Mouse (Mus musculus): ENCODE measurements around the gene Hfe.
"Not testable (repeated sequence)": the region's sequence is repeated elsewhere in the genome, so short reads cannot be mapped to it uniquely, and the experiment has no call there.

Hfe gene

GRCm38 (mm10) chr13:23710374-23711089 lies at the start of gene Hfe:
Gene Hfe (minus strand): TSS chr13:23710854.
- in situ Hi-C loops (cut with MboI; ENCODE audit: low pct_unique_long_range_greater_than_20kb in 1 of 2, low sequenced_read_pairs in 2 of 2, unreplicated experiment in 1 of 2): no loop called here

GRCm38 (mm10) chr13:23759916-23760239 lies 49.2 kb upstream of the Hfe start:
- in situ Hi-C loops (cut with MboI; ENCODE audit: low pct_unique_long_range_greater_than_20kb in 1 of 2, low sequenced_read_pairs in 2 of 2, unreplicated experiment in 1 of 2): no loop called here

- in situ Hi-C loops (cut with MboI; ENCODE audit: low pct_unique_long_range_greater_than_20kb in 1 of 2, low sequenced_read_pairs in 2 of 2, unreplicated experiment in 1 of 2): no loop called here
Observed at GRCm38 (mm10) chr13:23759251-23759771, 48.7 kb upstream of the Hfe start.

- in situ Hi-C loops (cut with MboI; ENCODE audit: low pct_unique_long_range_greater_than_20kb in 1 of 2, low sequenced_read_pairs in 2 of 2, unreplicated experiment in 1 of 2): no loop called here
Observed at GRCm38 (mm10) chr13:23757921-23758320, 47.3 kb upstream of the Hfe start.

- in situ Hi-C loops (cut with MboI; ENCODE audit: low pct_unique_long_range_greater_than_20kb in 1 of 2, low sequenced_read_pairs in 2 of 2, unreplicated experiment in 1 of 2): no loop called here
Observed at GRCm38 (mm10) chr13:23757211-23757773, 46.6 kb upstream of the Hfe start.

DNA sequence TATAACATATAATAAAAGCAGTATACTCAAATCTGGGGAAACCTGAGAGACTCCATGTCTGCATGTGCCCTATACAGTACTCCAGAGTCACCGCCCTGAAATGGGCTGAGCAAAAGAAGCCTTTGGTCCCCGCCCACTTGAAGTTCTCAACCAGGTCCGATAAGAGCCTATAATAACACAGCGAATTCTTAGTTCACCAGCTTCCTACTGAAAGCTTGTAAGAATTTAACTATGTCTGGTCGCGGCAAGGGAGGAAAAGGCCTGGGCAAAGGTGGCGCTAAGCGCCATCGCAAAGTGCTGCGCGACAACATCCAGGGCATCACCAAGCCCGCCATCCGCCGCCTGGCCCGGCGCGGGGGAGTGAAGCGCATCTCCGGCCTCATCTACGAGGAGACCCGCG lies 46.1 kb upstream of the Hfe start, which contains the start of gene Hist1h4b:
TSS of gene Hist1h4b (plus strand) at position 224 of the 400 bp plus-strand sequence.
- in situ Hi-C loops (cut with MboI; ENCODE audit: low pct_unique_long_range_greater_than_20kb in 1 of 2, low sequenced_read_pairs in 2 of 2, unreplicated experiment in 1 of 2): no loop called here

DNA sequence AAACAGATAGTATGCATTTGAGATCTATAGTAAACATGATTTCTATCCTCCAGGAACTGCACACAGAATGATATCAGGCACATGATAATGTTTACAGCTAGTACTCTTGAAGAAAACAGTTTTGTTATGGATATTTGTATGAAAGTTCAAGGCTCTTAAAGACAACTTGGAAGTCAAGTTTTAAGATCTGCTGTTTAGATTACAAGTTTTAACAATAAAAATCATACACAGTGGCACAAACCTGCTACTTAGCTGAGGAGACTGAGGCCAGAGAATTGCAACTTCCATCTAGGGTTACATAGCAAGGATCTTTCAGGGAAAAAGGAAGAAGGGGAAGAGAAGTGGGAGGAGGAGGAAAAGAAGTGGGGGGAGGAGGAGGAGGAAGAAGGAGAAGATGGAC lies 44.3 kb upstream of the Hfe start:
- in situ Hi-C loops (cut with MboI; ENCODE audit: low pct_unique_long_range_greater_than_20kb in 1 of 2, low sequenced_read_pairs in 2 of 2, unreplicated experiment in 1 of 2): no loop called here

GRCm38 (mm10) chr13:23753314-23754078 lies 42.8 kb upstream of the Hfe start:
- in situ Hi-C loops (cut with MboI; ENCODE audit: low pct_unique_long_range_greater_than_20kb in 1 of 2, low sequenced_read_pairs in 2 of 2, unreplicated experiment in 1 of 2): no loop called here

- in situ Hi-C loops (cut with MboI; ENCODE audit: low pct_unique_long_range_greater_than_20kb in 1 of 2, low sequenced_read_pairs in 2 of 2, unreplicated experiment in 1 of 2): no loop called here
Observed at GRCm38 (mm10) chr13:23752742-23753172, 42.1 kb upstream of the Hfe start.

- in situ Hi-C loops (cut with MboI; ENCODE audit: low pct_unique_long_range_greater_than_20kb in 1 of 2, low sequenced_read_pairs in 2 of 2, unreplicated experiment in 1 of 2): not testable (repeated sequence)
Observed at GRCm38 (mm10) chr13:23752067-23752741, 41.5 kb upstream of the Hfe start, which contains the start of gene Hist1h3b. Gene Hist1h3b (plus strand): TSS chr13:23752267.

- in situ Hi-C loops (cut with MboI; ENCODE audit: low pct_unique_long_range_greater_than_20kb in 1 of 2, low sequenced_read_pairs in 2 of 2, unreplicated experiment in 1 of 2): no loop called here
Observed at GRCm38 (mm10) chr13:23751478-23751956, 40.9 kb upstream of the Hfe start.

DNA sequence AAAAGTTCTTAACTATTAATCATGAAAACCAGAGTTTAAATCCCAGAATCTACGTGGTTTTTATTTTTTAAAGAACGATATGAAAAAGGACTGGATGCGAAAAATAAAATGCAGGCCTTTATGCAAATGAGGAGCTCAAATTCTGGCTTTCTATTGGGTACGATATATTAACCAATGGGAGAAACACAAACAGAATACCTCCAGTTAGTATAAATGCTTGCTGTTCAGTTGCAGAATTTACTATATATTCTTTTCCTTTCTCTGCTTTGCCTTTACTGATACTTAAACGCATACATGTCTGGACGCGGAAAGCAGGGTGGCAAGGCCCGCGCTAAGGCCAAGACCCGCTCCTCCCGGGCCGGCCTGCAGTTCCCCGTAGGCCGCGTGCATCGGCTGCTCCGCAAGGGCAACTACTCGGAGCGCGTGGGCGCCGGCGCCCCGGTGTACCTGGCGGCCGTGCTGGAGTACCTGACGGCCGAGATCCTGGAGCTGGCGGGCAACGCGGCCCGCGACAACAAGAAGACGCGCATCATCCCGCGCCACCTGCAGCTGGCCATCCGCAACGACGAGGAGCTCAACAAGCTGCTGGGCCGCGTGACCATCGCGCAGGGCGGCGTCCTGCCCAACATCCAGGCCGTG lies 40.3 kb upstream of the Hfe start, which contains the start of gene Hist1h2ab:
TSS of gene Hist1h2ab (plus strand) at position 288 of the 639 bp plus-strand sequence.
- in situ Hi-C loops (cut with MboI; ENCODE audit: low pct_unique_long_range_greater_than_20kb in 1 of 2, low sequenced_read_pairs in 2 of 2, unreplicated experiment in 1 of 2): not testable (repeated sequence)

GRCm38 (mm10) chr13:23749563-23750121 lies 39.0 kb upstream of the Hfe start:
- in situ Hi-C loops (cut with MboI; ENCODE audit: low pct_unique_long_range_greater_than_20kb in 1 of 2, low sequenced_read_pairs in 2 of 2, unreplicated experiment in 1 of 2): loop anchor here in 1 of 2 experiments (10.0 to 25.0 kb wide), 2 partner anchors 175 to 1712 kb away; partner anchors contain the start of genes Hist1h2ad, Hist1h2ae, Hist1h2ag and Hist1h2ah

GRCm38 (mm10) chr13:23747892-23748288 lies 37.2 kb upstream of the Hfe start:
- in situ Hi-C loops (cut with MboI; ENCODE audit: low pct_unique_long_range_greater_than_20kb in 1 of 2, low sequenced_read_pairs in 2 of 2, unreplicated experiment in 1 of 2): loop anchor here in 1 of 2 experiments (10.0 to 25.0 kb wide), 2 partner anchors 173 to 1711 kb away; partner anchors contain the start of genes Hist1h2ad, Hist1h2ae, Hist1h2ag and Hist1h2ah

- in situ Hi-C loops (cut with MboI; ENCODE audit: low pct_unique_long_range_greater_than_20kb in 1 of 2, low sequenced_read_pairs in 2 of 2, unreplicated experiment in 1 of 2): loop anchor here in 1 of 2 experiments (10.0 to 25.0 kb wide), 2 partner anchors 172 to 1710 kb away; partner anchors contain the start of genes Hist1h2ad, Hist1h2ae, Hist1h2ag and Hist1h2ah
Observed at GRCm38 (mm10) chr13:23747081-23747891, 36.6 kb upstream of the Hfe start.

Data from mouse embryonic stem cell (cell line).